Mouse (Mus musculus): ENCODE measurements at regions not wholly inside any gene's neighbourhood (a gene's known extent, or its start where the extent isn't known, plus 50 kb on each side); places are given as distances from the start of the nearest gene placed in this dataset.
A peak's percentile ranks its signal among the peaks of the same experiment; 100 is the strongest.

DNA sequence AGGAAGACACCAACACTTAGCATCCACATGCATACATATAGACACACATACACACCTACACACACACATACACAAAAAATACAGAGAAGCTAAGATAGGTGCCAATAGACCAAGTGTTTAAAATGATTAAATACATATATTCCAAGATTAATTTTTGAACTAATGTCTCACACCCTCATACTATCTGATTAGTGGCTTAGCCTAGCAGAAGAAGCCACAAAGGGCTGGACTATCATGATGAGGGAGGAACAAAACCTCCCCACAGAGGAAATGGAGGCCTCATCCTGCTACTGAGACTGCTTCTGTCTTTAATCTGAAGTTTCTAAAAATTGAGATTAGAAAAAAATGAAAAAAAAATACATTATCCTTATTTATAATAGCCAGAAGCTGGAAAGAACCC is 780.6 kb downstream of the Tmem114 start:
- DNase-seq: no peak

DNA sequence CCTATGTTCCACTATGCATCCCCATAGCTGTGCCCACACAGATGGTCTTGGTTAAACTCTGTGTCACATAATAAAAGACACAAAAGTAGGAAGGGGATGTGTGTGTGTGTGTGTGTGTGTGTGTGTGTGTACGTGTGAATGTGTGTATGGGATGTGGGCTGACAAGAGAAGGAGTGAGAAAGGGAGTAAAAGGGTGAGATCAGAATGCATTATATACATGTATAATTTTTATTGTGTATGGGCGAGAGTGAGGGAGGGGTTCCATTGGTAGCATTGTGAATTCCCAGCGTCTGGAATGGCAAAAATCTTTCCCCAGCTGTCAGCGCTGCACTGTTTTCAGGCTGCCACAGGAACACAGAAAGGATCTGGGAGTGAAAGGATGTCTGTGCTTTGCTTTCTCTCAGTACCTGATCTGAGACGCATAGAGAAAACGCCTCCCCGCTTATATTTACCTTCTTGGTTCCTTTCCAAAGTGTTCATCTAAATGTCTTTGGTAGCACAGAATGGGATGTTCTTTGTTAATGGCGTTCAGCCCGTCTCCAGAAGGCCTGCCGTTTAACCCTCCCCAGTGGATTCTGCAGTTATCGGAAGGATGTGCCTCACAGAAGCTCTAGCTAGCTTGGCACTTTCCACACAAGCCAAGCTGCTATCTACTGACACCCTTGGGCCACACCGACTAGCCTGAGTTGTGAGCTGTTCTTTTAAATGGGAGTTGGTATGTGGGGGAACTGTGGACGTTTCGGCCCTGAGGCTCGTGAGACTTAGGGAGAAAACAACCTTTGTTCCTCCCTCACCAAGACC is 785.8 kb downstream of the Tmem114 start:
- DNase-seq: no peak

DNA sequence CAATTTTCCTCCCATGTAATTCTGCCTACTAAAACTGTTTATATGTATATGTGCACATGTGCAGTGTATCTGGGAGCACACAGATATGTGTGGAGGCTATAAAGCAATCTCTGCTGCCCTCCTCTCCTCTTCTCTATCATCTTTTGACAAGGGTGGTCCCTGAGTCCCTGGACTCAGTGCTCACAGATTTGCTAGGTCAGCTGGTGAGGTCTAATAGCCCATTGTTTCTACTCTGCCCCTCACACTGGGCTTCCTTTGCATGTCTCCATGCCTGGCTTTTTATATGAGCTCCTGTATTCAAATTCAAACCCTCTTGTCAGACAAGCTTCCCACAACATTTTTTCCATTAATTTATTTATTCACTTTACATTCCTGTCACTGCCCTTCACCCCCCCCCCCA is 786.9 kb downstream of the Tmem114 start:
- no peak for DNase-seq

DNA sequence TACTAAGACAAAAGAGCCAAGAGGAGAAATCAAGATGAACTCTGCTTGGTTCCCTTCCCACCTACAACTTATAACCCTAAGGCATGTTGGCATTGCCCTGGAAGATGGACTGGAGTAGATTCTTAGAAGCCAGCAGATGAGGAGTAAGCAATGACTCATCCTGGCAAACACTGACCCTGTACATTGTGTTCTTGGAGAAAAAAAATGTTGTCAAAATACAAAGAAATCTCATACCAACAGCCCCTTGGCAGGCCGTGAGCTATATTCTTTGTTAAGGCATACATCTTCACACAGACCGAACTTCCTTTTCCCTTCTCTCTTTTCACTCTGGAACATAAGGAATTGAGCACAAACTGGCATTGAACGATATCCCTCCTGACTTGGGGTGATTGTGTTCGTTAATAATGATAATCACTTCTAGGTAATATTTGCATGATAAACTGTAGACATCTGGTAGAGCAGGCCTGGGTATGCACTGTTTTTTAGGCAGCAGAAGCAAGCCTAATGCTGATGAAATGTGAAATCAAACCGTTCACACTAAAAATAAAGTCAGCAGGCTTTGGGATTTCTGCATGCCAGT is 787.7 kb downstream of the Tmem114 start:
- no peak for DNase-seq

DNA sequence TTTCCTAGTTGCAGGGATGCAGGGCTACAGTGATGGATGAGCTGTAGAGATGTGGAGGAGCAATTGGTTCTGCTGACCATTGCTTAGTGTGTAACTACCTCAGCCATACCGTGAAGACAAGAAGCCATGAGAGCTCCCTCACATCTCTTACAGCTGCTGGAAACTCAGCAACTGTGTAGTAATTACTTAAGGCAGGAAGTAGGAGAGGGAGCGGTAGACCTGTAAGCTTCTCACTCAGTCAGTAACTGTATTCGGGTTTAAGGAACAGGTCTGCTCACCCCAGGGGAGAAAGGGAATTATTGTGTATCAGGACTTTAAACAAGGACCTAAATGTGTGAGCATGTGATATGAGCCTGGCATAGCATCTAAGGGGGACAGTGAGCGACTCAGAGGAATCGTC is 788.6 kb downstream of the Tmem114 start:
- DNase-seq: no peak

DNA sequence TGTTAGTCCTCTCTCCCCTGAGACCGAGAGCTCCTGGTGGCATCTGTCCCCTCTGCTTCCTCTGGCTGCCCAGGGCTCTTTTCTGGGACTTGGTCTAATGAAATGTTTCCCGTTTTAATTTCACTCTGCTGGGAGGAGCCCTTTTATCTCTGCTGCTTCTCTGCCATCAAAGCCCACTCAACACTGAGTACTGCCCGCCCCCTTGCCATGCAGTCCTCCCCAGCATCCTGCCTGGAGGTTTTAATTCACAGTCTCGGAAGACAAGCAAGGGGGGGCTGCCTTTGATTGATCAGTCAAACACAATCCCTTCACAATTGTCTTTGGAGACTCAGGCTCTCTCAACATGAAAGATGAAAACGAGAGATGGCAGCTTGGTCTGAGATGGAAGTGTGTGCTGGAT is 792.5 kb downstream of the Tmem114 start:
- DNase-seq: no peak

DNA sequence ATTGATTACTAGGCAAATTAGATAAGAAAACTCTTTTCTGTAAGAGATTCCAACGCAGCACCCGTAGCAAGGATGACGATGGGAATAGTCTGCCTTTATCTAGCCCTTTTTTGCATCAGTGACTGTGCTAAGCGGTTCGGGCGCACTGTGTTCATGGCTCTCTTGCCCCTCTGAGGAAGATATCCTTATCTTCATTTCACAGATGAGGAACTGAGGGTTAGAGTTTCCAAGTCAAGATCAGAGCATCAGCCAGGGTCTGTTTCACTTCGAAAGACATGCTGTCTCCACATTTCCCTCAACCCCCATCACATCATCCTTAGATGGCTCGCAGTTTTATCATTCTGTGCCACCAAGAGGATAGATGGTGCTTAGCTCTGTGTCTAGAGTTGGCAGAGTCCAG is 796.6 kb downstream of the Tmem114 start:
- no peak for DNase-seq

DNA sequence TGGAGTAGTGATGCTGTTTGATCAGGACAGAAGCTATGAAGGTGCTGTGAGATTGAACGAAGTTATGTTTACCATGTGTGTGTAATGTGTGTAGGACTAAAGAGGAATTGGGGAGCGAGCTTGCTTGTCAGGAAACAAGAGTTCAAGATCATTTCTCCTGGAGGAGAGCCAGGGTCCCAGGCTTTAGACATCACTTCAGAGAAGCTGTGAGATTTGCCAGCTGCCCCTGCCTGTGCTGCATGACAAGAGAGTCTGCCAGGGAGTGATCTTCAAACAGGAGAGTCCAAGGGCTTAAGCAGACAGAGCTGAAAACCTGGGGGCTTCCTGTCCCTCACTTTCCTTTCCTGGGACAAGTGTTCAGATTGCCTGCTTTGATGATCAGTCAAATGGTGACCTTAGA is 818.3 kb downstream of the Tmem114 start:
- DNase-seq: peak; percentile 4 to 14

DNA sequence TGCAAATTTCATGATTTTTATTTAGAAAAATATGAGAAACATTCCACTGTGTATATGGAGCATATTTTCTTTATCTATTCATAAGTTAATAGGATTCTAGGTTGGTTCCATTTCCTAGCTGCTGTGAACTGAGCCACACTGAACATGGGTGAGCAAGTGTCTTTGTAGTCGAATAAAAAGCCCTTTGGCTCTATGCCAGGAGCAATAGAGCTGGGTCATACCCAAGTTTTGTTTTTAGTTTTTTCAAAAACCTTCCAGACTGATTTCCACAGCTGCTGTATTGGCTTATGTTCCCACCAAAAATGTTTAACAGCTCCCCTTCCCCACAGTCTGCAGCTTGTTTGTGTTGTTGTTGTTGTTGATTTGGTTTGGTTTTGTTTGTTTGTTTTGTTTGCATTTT is 822.5 kb downstream of the Tmem114 start:
- DNase-seq: peak in 1 of 2 experiments; percentile 16

DNA sequence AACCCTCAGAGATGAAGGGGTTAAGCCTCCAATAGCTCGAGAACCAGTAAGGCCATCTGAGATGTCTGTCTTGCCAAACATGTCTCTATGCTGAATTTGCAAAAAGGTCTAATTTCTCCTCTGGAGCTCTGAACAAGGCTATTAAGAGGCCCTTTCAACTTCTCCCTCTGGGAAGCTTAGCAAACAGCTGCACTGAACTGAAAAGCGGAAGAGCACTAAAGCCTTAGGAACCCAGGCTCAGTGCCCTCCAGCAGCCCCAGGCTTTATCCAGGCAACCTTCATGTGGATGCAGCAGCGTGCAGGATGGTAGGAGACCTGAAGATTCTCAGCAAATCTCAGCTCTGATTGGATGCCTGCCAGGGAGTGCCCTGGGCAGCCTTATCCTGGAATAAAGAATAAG is 850.1 kb downstream of the Tmem114 start:
- DNase-seq: no peak

DNA sequence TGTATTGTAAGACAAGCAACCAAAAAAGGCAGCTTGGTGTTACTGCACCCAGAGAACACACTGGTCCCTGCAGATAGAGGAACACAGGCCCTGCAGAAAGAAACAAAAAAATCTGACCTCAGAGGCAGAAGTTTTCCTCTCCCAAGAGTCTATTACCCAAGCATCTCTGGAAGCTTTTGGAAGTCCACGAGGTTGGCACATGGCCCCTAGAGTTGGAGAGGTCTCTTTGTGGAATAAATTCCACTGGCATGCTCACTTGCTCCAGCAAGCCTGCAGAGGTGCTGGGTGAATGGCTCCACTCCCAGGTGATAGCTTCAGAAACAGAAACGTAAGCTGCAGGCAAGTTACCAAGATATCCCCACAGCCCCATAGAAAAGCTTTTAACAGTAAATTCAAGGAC is 864.1 kb downstream of the Tmem114 start:
- DNase-seq: no peak

DNA sequence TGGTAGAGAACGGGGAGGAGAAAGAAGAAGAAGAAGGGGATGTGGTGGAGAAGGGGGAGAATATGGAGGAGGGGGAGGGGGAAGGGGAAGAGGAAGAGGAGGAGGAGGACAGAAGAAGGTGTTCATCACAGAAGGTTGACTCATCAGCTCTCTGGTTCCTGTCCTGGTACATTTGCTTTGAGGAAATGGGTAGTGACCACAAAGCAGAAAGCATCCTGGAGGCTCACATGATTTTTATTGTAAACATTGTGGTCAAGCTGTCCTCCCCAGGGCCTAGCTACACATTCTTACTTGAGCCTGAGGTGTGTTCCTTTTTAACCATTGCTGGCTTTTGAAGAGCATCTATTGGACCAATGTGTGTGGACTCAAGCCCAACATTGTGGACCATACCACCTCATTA is 865.8 kb downstream of the Tmem114 start:
- DNase-seq: no peak

DNA sequence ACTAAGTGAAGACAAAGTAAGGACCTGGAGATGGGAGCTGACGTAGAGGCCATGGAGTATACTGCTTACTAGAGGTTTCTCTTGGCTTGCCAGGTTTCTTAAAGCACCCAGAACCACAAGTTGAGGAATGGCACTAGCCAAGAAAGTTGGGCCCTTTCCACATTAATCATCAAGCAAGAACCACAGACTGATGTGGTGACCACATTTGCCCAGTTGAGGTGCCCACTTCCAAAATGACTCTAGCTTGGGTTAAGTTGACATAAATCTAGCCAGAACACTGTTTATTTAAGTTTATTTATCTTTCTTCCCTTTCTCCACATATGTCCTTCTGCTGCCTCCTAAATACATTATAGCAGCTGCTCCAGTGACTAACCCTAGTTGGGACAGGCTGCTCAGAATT is 866.3 kb downstream of the Tmem114 start:
- DNase-seq: no peak

DNA sequence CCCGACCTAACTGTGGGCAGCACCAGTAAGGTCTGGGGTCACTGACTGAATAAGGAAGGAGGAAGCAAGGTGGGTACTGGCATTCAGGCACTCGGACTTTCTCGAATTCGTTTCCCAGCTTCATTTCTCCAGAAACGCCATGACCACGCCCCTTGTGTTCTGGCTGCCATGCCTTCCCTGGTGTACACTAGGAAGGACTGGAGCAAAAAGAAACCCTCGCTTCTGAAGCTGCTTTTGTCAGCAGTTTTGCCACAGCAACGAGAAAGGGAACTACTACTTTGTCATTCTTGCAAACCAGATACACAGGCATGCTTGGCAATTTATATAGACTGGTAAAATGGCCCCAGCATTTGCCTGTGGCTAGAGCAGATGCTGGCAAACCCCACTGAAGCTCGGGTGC is 869.0 kb downstream of the Tmem114 start:
- no peak for DNase-seq

DNA sequence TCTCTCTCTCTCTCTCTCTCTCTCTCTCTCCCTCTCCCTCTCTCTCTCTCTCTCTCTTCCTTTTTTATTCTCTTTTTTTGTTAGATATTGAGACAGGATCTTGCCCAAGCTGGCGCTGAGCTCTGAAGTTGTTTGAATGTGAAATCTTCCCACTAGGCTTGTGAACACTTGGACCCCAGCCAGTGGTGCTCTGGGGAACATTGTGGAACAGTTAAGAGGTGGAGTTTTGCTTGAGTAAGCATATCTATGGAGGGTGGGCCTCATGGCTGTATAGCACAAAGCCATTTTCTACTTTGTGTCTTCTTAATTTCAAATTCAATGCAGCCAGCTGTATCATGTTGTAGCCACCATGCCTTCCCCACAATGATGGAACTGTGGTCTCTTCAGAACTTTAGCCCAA is 875.4 kb downstream of the Tmem114 start:
- peak in 1 of 2 experiments; percentile 3 for DNase-seq

DNA sequence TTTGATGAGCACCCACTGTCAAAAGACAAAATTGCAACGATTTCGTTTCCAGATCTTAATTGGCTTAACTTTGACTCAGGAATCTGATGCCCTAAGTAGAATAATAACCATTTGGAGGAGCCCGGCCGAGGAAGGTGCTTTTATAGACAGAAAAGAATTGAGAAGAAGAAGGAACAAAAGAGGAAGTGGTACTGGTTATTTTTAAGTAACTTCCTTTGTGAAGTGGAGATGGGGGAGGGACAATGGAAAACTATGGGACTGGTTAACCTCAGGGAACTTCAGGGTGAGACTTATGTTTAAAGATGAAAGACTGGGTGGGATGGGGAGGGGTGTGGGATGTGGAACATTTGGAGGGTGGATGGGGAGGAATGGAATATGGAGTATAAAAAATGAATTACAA is 880.9 kb downstream of the Tmem114 start:
- no peak for DNase-seq

DNA sequence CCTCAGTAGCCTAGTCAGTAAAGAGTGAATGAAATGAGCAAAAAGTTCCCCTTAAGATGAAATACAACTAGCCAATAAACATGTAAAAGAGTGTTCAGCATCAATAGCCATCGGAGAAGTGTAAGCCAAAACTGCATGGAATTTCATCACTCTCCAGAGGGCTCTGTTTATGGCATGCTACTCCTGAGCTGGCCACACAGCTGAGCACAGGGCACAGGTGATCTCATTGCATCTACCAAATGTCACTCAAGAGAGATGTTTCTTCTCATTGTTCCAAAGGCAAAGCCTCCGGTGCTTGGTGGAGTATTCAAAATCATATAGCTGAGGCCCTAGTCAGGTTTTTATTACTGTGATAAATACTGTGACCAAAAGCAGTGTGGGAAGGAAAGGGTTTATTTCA is 895.1 kb downstream of the Tmem114 start:
- DNase-seq: no peak

DNA sequence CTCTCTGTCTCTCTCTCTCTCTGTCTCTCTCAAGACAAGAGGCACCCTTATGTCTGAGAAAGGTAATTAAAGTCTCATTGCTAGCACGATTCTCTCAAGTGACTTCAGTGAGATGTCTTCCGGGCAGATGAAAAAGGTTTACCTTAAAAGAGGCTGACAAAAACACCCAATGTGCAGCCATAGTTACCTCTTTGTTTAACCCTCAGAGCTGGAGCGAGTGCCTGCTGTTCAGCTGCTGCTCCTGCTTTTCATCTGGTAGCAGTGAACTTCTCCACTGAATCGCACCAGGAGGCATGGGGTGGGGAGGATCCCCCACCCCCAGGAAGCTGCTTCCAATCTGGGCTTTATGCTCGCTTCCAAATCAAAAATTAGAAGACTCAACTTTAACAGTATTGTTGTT is 896.0 kb downstream of the Tmem114 start:
- DNase-seq: no peak

DNA sequence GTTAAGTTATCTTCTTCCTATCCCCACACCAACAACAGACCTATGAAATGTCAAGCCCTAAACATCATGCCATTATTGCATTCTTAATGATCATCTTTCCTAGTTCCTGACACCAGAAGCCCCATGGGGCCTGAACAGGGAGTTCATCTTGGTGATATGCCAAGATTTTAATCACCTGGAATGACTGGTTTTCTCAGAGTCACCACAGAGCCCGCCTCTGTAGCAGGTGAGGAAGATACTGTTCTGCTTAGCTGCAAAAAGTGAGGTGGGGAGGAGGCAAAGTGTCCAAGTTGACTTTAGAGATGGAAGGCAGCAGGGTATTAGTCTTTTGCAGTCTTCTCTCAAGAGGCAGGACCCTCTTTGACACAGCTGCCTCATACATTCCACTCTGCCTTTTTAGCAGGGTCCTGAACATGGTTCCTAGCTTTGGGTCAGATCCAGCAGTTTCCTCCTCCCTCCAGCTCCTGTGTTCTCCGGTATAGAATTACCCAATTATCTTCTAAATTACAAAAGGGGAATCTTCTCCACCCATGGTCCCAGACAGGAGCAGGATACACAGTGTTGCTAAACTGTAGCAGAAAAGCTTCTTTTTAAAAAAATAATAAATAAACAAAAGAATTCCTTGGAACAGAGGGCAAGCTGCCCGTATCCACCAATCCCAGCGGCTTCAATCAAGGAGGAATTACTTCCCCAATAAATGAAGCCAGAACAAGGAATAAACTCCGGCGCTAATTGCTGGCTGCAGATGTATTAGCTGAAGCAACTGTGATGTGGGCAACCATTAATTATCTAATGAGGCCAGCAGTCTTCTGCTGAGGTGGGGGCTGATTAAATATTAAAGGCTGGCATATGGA is 896.8 kb downstream of the Tmem114 start:
- no peak for DNase-seq

DNA sequence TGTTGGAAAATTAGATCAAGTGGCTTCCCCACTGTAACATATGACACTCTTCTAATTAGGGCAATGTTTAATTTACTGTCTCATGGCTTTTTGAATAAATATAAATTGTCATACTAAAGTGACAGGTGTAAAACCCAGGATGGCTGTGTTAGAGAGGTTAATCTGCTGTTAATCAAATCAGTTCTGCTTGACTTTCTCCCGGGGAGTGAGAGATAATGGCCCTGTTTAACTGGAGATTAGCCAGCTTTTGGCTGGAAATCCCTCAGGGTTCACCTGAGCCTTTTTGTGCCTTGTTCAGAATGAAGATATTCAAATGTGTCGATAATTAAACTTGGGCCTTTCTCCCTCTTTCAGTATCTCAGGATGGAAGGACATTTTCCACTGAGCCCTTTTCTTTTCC is 906.2 kb downstream of the Tmem114 start:
- DNase-seq: no peak
